Mouse (Mus musculus): Measurements from ENCODE around the gene Spin1.
"Not testable (repeated sequence)": the region's sequence is repeated elsewhere in the genome, so short reads cannot be mapped to it uniquely, and the experiment has no call there.

The Spin1 gene

DNA sequence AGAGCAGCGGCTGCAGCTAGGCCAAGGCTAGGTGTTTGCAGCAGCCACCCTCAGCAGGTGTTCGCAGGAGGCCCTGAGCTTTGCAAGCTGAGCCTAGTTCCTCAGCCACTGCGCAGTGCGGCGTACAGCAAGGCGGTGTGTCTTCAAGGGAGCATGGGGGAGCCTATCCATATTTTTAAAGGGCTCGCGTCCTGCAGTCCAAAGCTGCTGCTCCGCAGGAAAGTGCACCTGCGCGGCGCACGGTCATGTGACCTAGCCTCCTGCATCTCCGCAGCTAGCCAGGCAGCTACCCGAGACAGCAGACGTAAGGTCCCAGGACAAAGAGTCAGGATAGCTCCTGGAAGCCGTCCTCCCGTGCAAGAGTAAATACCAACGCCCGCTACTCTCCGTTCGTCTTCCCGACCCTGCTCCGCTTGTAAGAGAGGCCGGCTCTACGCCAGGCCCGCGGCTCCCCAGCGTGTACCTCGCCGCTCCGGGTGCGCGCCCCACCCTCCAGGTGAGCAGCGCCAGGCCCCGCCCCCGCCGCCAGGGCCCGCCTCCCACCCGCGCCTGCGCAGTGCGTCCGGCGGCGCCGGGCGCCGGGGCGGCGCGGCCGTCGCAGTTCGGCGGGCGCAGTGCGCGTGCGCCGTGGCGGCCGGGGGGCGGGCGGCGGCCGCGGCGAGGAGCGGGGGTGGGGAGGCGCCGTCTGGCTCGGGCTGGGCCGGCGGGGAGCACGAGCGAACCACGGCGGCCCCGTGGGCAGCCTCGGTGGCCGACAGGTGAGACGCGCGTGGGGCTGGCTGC, at the start of gene Spin1:
TSS of gene Spin1 (plus strand) at position 648 of the 783 bp plus-strand sequence.
- DNase-seq, result peak; percentile 84

DNA sequence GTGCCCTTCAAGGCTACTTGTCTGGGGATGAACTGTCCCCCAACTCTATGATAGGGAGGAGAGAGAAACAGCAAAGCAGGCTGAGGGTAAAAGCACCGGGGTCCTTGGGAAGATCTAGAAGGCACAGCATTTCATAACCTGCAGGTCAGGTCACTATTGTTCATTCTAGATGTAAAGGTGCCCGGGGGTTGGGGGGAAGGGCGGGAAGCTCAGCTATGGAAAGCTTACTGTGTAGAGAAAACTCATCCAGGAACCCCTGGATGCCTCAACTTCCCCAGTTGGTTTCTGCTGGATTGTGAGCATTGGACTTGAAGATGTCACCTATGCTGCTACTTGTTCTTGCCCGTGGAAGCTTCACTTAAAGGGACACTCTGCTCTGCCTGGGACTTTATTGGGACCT, 49.7 kb upstream of the Spin1 start:
- DNase-seq, result no peak

DNA sequence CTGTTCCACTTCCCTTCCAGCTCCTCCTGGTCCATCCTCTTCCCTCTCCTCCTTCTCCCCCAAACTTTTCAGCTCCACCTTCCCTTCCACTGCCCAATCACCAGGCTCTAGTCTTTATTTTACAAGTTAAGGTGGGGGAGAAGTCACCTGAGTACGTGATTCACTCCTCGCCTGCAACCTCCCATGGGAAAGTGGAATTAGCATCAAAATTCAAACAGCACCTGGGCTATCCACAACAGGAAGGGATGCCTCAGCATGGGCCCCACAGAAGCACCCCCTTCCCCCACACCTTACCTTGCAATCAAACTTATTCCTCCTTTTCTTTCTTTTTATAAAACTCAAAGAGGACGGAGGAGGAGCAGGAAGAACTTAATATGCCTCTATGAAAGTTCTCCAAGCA, 48.3 kb upstream of the Spin1 start:
- no peak for DNase-seq

DNA sequence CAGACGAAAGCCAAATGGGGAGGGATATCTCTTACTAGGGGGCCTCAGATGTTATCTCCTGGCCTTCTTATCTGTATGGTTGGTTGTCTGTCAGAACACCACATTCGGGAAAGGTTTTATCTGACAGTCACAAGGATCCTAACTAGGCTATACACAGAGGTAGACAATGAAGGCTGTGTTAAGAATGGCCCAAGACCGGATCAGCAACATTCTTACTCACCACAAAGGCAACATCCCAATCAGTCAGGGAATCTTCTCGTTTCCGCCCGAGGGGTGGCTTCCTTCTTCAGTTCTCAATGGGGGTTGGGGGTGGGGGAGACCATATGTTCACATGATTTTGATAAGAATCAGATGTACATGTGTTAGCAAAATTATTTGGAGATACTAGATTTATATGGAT, 37.7 kb upstream of the Spin1 start:
- no peak for DNase-seq

DNA sequence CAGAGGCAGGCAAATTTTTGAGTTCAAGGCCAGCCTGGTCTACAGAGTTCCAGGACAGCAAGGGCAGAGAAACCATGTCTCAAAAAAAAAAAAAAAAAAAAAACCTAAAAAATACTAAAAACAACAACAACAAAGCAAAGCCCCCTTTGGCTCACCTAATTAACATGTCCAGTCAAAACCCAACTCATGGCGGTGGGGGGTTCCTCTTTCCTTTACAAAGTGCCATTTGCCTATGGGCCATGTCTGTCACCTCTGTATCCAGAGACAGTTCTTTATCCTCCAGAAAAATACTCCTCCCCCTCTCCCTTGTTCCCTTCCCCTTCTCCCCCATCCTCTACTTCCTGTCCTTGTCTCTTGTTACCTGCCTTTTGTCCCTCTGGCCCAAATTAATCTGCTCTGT, 37.0 kb upstream of the Spin1 start:
- DNase-seq, result no peak

DNA sequence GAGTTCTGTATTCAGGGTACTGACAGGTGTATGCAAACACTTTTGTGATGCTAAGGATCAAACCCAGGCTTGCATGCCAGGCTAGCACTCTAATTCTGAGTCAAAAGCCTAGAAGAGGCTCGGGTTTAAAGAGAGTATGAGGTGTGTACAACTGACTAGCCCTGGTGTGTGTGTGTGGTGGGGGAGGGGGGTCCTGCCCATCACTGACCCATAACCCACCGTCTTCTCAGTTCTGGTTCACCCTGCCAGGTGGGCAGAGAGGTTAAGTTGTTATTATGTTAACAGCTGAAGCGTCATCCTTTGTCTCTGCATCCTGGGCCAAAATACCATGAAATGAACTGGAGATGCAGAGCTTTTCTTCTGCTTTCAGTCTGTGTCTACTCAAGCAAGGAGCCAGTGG, 36.3 kb upstream of the Spin1 start:
- DNase-seq, result no peak

DNA sequence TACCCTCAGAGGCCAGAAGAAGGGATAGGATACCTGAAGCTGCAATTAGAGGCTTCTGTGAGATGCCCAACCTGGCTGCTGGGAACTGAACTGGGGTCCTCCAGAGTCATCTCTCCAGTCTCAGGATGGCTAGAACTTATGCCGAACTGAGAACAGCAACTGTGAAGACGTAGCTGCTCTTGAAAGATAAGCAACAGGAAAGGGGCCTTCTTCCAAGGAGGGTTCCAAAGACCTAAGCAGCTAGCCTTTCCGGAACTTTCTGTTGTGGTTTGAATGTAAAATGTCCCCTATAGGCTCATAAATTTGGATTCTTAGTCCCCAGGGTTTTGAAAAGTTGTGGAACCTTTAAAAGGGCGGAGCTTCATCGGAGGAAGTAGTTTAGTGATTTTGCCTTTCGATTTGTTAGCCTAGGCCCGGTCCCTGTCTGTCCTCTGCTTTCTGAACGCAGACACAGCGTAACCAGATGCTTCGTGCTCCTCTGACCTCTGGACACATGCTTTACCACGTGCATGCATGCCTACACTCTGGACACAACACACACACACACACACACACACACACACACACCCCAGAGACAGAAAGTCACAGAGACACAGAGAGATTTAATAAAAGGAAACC, 29.5 kb upstream of the Spin1 start:
- DNase-seq, result no peak

DNA sequence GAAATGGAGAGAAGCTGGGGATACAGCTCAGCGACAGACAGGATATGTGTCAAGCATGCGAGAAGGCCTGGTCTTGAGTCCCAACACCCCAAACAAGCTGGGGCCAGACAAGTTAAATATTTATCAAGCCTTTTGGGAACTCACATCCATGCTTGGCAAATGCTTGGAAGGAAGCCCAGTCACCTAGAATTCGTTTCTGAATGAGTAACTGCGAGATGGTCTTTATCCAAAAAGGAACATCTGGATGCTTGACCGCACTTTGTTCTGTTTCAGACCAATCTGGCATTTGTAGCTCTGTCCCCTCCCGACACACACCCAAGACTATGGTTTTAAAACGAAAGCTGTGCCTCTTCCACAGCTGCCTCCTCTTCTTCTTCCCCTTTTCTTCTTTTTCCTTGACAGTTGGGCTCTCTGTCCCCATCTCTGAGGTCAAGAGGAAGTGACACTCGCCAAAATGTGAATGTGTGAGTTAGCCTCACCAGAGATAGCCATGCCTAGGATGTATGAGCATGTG, 28.9 kb upstream of the Spin1 start:
- DNase-seq, result no peak

DNA sequence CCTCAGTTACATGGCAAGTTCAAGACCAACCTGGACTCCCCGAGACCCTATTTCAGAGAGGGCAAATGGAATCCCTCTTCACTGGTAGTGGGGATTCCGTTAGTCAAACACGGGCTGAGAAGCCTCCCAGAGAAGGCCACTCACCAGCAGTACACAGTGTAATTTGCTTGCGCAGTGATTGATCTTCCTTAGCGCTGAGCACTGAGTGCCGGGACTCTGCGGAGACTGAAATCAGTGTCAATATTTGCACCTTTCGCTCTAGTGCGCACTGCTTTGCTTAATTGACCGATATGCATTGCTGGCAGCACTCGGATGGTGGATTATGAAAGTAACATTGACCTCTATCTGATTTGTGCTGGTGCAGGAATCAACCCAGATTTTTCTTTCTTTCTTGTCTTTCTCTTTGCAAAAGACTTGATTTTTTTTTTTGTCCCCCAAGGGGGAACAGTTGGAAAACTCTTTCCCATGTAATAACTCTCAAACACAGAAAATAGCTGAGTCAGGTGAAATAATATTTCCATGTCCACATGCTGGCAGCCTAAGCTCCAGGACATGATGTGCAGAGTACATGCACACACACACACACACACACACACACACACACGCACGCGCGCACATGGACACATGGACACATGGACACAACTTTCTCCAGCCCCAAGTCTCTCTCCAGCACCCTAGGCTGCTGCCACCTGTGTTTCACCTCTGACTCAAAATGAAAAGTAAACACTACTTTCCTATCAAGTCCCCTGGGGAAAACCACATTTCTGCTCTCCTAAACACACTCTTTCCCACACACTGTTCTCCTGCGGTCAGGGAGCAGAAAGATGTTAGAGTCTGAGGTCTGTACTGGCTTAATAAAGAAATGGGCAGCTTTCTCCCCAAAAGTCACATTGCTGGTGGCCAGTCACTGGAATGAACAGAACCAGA, 27.5 kb upstream of the Spin1 start:
- no peak for DNase-seq

DNA sequence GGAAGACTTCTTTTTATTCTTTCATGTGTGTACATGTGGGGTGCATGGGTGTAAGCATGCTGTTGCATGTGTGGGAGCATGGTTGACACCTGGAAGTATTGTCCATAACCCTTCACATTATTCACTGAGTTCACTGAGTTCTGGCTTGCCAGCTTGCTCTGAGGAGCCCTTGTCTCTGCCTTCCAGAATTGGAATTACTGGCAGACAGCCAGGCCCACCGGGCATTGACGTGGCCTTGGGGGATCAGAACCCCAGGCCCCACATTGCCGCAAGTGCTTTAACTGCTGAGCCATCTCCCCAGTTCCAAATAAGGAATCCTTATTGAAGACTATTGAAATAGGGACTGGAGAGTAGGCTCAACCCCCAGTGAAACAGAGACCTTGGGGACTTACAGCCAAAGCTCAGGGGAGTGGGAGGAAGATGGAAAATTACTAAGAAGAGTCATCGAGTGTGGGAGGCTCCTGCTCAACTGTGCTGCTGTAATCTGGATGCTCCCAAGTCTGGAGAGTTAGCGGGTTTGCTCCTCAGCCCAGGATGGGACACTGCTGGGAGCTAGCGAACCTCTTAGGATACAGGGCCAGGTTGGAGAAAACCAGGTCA, 26.5 kb upstream of the Spin1 start:
- no peak for DNase-seq

DNA sequence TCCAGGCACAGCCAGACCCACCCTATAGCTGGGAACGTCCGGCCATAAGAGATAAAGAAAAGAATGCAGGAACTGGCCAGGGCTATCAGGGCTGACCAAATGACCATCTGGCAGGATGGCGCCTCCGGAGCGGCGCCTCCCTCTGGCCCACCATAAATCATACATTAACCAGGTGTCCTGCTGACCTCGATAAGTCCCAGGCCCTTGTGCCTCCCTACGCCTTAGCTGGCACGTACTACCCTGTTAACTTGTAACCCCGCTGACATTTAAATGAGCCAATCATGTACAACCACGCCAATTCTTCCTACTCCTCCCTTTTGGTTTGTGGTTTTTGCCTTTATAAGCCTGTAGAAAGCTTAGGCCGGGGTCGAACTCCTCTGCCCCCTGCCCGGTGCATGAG, 24.5 kb upstream of the Spin1 start:
- not testable (repeated sequence) for DNase-seq

DNA sequence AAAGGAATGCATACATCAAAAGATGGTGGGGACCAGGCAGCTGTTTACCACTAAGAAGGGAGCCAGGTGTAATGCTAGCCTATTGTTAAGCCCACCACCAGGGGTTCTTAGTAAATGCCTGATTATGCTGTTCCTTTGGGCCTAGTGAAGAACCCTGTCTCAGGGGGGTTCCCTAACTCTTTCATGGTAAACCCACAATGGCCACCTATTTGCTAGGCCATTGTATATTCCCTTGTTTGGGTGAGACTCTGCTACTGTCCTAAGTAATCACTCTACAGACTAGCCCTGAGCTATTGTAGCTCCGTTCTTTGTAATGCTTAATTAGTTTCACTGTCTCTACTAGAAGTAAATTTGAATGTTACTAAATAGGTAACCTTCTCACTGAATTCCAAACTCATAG, 22.1 kb upstream of the Spin1 start:
- DNase-seq, result not testable (repeated sequence)

DNA sequence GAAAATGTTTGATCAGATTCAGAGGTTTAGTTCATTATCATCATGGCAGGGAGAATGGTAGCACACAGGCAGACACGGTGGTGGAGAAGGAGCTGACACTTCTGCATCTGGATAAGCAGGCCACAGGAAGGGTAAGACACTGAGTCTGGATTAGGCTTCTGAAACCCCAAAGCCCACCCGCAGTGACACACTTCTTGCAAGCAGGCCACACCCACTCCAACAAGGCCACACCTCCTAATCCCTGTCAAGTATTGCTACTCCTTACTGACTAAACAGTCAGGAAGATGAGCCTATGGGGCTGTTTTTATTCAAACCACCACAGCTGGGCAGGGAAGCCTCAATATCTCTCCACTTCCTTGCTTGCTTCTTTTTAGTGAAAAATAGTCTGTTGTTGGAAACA, 19.9 kb upstream of the Spin1 start:
- no peak for DNase-seq

DNA sequence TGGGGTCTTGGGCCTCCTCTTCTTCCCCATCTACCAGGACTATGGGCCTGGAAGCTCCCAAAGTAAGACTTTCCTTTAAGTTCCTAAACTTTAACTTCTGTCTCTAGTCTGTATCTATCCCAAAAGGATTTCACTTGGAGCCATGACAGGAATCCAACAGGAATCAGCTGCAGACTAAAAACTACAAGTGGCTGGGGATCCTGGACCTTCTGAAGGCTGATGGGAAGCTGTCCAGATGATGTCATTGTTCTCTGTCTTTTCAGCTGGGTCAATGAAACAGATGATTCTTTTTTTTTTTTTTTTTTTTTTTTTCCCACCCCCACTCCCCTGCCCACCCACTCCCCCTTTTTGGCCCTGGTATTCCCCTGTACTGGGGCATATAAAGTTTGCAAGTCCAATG, 16.4 kb upstream of the Spin1 start:
- no peak for DNase-seq

DNA sequence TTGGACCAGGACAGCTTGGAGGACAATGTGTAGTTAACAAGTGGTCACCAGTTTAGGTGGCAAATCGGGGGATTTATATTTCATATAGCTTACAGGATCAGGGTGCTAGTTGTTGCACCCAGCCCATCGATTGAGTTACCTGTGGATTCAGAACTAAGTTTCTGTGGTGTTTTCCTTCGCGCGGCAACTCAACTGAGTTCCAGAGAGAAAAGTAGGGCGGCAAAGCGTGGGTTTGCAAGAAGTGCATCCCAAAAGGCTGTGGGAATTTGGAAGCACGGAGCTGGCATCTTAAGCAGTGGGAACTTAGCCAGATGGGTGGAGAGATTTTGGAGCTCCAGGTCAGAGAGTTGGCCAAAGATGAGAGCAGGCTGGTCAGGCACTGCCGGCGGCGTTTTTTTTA, 14.7 kb upstream of the Spin1 start:
- no peak for DNase-seq

DNA sequence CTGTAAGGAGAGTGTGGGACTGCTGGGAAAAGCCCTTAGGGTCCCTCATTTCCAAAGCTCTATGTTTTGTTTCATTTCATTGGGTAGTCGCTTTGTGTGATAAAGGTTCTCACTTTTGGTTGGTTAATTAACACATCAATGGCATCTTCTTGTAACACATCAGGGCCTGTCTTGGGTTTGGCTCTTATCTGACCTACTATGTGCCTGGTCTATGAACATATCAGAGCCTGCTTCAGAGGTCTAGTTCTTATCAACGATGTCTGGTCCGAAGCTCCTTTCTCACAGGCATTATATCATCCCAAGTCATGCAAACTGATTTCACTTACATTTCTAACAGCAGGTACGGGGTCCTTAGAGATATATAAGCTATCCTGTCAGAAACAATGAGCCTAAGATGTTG, 13.4 kb upstream of the Spin1 start:
- DNase-seq, result no peak

DNA sequence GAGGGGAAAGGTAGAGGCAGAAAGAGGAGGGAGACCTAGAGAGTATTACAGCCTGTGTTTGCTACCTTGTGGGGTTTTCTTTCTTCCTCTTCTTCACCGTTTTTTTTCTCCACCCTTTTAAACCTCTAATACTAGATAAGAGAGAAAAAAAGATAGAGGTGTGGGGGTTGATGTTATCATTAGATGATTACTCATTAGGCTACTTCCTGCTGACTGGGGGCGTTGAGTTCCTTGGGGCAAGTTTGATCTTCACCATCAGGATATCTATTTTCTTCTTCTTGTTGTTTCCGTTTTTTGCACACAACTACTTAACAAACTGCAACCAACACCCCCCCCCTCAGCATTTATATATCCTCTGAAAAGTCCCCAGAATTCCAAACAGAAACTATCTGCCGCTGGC, 12.5 kb upstream of the Spin1 start:
- no peak for DNase-seq

DNA sequence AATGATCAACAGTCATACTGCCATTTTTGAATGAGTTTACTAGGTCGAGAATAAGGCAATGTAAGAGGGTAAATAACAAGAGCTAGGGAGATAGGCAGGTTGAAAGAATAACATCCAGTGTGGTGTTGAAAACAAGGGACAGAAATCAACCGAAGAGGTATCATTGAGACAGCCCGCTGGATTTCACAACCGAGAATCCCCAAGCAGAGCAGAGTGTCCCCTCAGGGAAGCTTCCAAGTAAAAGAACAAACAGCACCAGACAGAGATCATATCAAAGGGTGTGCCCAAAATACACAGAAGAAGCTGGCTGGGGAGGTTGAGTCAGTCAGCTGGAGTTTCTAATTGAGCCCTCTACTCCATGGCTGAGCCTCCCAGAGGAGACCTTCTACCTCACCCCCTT, 11.6 kb upstream of the Spin1 start:
- DNase-seq, result no peak

DNA sequence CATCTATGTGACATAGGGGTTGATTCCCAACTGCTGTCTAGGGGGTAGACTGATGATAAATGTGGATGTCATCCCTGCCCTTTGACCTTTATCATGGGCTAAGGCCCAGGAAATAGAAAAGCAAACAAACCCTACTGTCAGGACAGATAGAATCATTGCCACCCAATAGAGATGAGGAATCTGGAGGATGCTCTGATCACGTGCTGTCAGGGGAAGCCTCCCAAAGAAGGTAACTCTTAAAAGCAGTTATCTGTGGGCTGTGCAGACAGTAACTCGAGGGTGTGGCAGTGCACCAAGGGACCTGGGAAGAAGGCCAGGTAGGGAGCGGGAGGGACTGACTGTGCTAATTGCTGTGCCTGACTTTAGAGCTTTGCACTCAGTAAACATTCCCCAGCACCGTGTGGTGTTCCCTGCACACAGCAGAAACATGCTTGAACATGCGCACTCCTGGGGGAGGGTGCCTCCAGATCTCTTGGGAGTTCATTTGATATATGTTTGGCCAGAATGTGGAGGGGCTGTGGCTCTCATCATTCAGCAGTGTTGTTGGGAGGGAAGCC, 10.5 kb upstream of the Spin1 start:
- no peak for DNase-seq

DNA sequence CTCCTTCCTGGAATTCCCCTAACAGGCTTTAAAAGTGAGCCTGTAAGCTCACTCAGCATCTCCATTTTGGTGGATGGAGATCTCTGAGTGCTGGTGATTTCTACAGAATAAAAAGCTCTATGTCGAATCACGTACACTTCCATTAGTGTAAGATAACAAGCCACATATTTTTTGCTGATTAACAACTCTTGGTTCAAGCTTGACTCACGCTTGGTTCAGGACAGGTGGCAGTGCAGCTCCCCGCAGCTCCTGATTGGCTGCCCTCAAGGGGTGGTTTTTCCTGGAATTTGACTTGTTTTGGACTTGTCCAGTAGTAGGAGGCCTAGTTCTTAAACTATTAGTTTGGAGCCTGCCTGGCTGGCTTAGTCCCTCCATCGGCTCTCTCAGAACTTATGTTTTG, 7.2 kb upstream of the Spin1 start:
- DNase-seq, result no peak

DNA sequence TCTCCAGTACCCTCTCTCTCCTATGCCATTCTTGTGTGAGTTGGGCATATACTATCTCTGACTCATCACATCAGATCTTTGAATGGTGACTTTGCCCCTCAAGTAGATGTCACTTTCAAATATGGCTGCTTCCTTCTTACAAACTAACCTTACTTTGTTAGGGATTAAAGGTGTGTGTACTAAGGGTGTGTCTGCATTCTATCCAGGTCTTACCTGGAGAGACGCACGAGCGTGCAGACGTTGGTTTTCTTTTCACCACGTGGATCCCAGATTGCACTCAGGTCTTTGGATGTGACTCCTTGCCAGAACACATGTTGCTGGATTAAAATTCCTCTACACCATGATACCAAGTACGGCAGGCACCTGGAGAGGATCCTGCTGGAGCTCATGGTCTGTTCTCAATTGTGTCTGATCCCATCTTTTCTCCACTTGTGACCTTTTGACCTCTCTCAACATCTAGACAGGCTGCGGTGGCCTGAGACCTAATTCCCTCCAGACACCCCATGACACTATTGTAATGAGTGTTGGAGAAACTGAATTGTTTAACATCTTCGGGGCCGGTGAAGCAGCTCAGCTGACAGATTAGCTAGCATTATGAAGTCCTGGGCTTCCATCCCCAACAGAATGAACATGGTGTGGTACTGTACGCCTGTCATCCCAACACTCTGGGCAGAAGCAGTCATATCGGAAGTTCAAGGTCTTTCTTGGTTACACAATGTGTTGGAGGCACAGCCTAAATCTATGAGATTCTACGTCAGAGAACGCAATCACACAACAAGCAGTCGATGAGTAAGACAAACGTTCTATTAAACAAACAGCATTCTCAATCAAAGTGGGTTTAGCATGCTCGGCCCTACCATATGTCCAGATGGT, 6.1 kb upstream of the Spin1 start:
- no peak for DNase-seq

DNA sequence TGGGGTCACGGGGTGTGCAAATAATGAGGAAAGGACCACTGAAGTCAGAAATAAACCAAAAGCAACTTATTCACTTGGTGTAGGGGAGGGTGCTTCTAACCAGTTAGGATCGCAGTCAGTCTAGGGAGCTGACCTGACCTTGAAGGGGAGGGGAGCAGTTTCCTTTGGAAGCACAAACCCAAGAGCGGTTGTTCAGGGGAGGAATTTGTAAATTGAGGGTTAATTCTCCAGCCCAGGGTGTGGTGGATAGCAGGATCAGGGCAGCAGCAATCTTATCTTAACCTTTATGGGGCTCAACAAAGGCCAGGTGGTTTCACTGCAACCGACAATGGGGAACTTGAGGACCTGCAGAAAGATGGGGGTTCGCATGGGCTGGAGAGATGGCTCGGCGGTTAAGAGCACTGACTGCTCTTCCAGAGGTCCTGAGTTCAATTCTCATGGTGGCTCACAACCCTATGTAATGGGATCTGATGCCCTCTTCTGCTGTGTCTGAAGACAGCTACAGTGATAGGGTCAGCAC, 5.4 kb upstream of the Spin1 start:
- DNase-seq, result no peak

All from layer of hippocampus, adult 9-11 months (tissue).